Mouse (Mus musculus) CH12.LX (cell line): Measurements from ENCODE around the gene Rint1. TPM values are rescaled to one million over a fixed set of nuclear protein-coding genes. Genes with fewer than 3 reads are reported as not detected.

Experiments used
- DNase-seq: peaks from one replicate; pipeline ENCODE4 v3.0.0-alpha.2; 2013; ENCODE audit errors: extremely low read depth
- H3K27ac ChIP-seq: 2 replicates; pipeline ENCODE4 v1.5.1; 2012; ENCODE audit warnings: low read depth, mild to moderate bottlenecking, control low read depth, moderate library complexity; ENCODE audit not compliant: insufficient read depth
- H3K27me3 ChIP-seq: replicated peaks from 2 replicates; pipeline ENCODE3; 2012; ENCODE audit warnings: inconsistent platforms
- H3K36me3 ChIP-seq, 2 experiments: replicated peaks in 1 of 2; 2 replicates each; pipeline versions ENCODE3 to v1.6.1; 2012; ENCODE audit warnings: inconsistent platforms in 1 of 2, low read length in 1 of 2, mild to moderate bottlenecking in 1 of 2, mixed read lengths in 1 of 2, moderate library complexity in 1 of 2; ENCODE audit not compliant: control insufficient read depth in 1 of 2, insufficient read depth in 1 of 2
- H3K4me1 ChIP-seq, 2 experiments: 2 replicates each; pipeline ENCODE4 v1.6.1; 2012; ENCODE audit warnings: inconsistent platforms in 1 of 2, moderate library complexity in 1 of 2; ENCODE audit not compliant: insufficient read depth in 2 of 2, control insufficient read depth in 1 of 2
- H3K4me2 ChIP-seq: 2 replicates; pipeline ENCODE4 v1.6.1; 2012; ENCODE audit warnings: low read depth, mild to moderate bottlenecking, control low read depth; ENCODE audit not compliant: poor library complexity, insufficient read depth, severe bottlenecking
- H3K4me3 ChIP-seq, 3 experiments: fragments of 150-350 bp in 1 of 3; sonication (generic) in 1 of 3; replicated peaks in 1 of 3; 2 replicates each; pipeline versions ENCODE3 to v1.5.1; 2011 to 2012; ENCODE audit warnings: low read depth in 2 of 3, low read length in 2 of 3, mild to moderate bottlenecking in 2 of 3, moderate library complexity in 2 of 3, control low read depth in 1 of 3, improper control_type of control experiment in 1 of 3, inconsistent platforms in 1 of 3, mixed read lengths in 1 of 3; ENCODE audit not compliant: poor library complexity in 1 of 3
- H3K79me2 ChIP-seq: replicated peaks from 2 replicates; pipeline ENCODE4 v1.6.1; 2012; ENCODE audit warnings: mild to moderate bottlenecking, moderate library complexity; ENCODE audit not compliant: control insufficient read depth, poor library complexity, insufficient read depth, severe bottlenecking; ENCODE audit errors: extremely low read depth
- H3K9ac ChIP-seq: 2 replicates; pipeline ENCODE4 v1.6.1; 2012; ENCODE audit warnings: low read depth, mild to moderate bottlenecking, control low read depth, moderate library complexity; ENCODE audit not compliant: insufficient read depth
- H3K9me3 ChIP-seq: replicated peaks from 2 replicates; pipeline ENCODE3; 2012; ENCODE audit warnings: low read length, inconsistent platforms, mixed read lengths
- BHLHE40 ChIP-seq: IDR thresholded peaks from 2 replicates; pipeline ENCODE4 v1.6.1; 2011; ENCODE audit warnings: mild to moderate bottlenecking, low read depth, low read length, improper control_type of control experiment
- CHD1 ChIP-seq: IDR thresholded peaks from 2 replicates; pipeline ENCODE4 v1.6.1; 2012; ENCODE audit warnings: low read depth, low read length, improper control_type of control experiment, inconsistent platforms
- CHD2 ChIP-seq: IDR thresholded peaks from 2 replicates; pipeline ENCODE4 v1.6.1; 2011; ENCODE audit warnings: low read length, improper control_type of control experiment
- CTCF ChIP-seq, 2 experiments: IDR thresholded peaks in 1 of 2; conservative IDR thresholded peaks in 1 of 2; 2 replicates each; pipeline ENCODE4 v1.5.1; 2011 to 2012; ENCODE audit warnings: low read depth in 2 of 2, low read length in 2 of 2, improper control_type of control experiment in 1 of 2, inconsistent platforms in 1 of 2, mild to moderate bottlenecking in 1 of 2, moderate library complexity in 1 of 2
- E2F4 ChIP-seq: IDR thresholded peaks from 2 replicates; pipeline ENCODE4 v1.6.1; 2011; ENCODE audit warnings: low read depth, low read length, improper control_type of control experiment; ENCODE audit not compliant: insufficient replicate concordance
- ELF1 ChIP-seq: IDR thresholded peaks from 2 replicates; pipeline ENCODE4 v1.6.1; 2014; ENCODE audit warnings: low read depth, mild to moderate bottlenecking, inconsistent platforms, low read length, improper control_type of control experiment
- ETS1 ChIP-seq: conservative IDR thresholded peaks from 2 replicates; pipeline ENCODE4 v1.6.1; 2012; ENCODE audit warnings: low read depth, mild to moderate bottlenecking, inconsistent platforms, low read length, improper control_type of control experiment, moderate library complexity
- GABPA ChIP-seq: IDR thresholded peaks from 2 replicates; pipeline ENCODE4 v1.6.1; 2012; ENCODE audit warnings: low read depth, low read length, improper control_type of control experiment, inconsistent platforms; ENCODE audit not compliant: insufficient replicate concordance
- HCFC1 ChIP-seq: IDR thresholded peaks from 2 replicates; pipeline ENCODE4 v1.6.1; 2012; ENCODE audit warnings: low read depth, mild to moderate bottlenecking, inconsistent platforms, low read length, improper control_type of control experiment
- IRF4 ChIP-seq: IDR thresholded peaks from 2 replicates; pipeline ENCODE4 v1.6.1; 2014; ENCODE audit warnings: low read depth, mild to moderate bottlenecking, inconsistent platforms, low read length, improper control_type of control experiment
- KAT2A ChIP-seq: IDR thresholded peaks from 2 replicates; pipeline ENCODE4 v1.6.1; 2012; ENCODE audit warnings: low read length, improper control_type of control experiment, inconsistent platforms; ENCODE audit not compliant: insufficient replicate concordance
- MAFK ChIP-seq: IDR thresholded peaks from 2 replicates; pipeline ENCODE4 v1.6.1; 2011; ENCODE audit warnings: low read length, improper control_type of control experiment; ENCODE audit not compliant: insufficient replicate concordance
- MAX ChIP-seq: IDR thresholded peaks from 2 replicates; pipeline ENCODE4 v1.6.1; 2011; ENCODE audit warnings: low read length, improper control_type of control experiment
- MEF2A ChIP-seq: IDR thresholded peaks from 2 replicates; pipeline ENCODE4 v1.6.1; 2014; ENCODE audit warnings: low read depth, mild to moderate bottlenecking, inconsistent platforms, low read length, improper control_type of control experiment, borderline replicate concordance
- MXI1 ChIP-seq: IDR thresholded peaks from 2 replicates; pipeline ENCODE4 v1.6.1; 2011; ENCODE audit warnings: mild to moderate bottlenecking, low read depth, low read length, improper control_type of control experiment
- NELFE ChIP-seq: IDR thresholded peaks from 2 replicates; pipeline ENCODE4 v1.6.1; 2011; ENCODE audit warnings: low read depth, low read length, improper control_type of control experiment
- NRF1 ChIP-seq: IDR thresholded peaks from 2 replicates; pipeline ENCODE4 v1.6.1; 2014; ENCODE audit warnings: low read depth, mild to moderate bottlenecking, inconsistent platforms, low read length, improper control_type of control experiment, moderate library complexity
- POLR2A ChIP-seq: IDR thresholded peaks from 2 replicates; pipeline ENCODE4 v1.6.1; 2011; ENCODE audit warnings: low read depth, mild to moderate bottlenecking, improper control_type of control experiment, low read length
- POLR2AphosphoS2 ChIP-seq: IDR thresholded peaks from 2 replicates; pipeline ENCODE4 v1.6.1; 2011; ENCODE audit warnings: low read depth, low read length, improper control_type of control experiment
- RCOR1 ChIP-seq: conservative IDR thresholded peaks from 2 replicates; pipeline ENCODE4 v1.6.1; 2012; ENCODE audit warnings: low read depth, mild to moderate bottlenecking, inconsistent platforms, low read length, improper control_type of control experiment
- SIN3A ChIP-seq: IDR thresholded peaks from 2 replicates; pipeline ENCODE4 v1.6.1; 2012; ENCODE audit warnings: low read length, improper control_type of control experiment, inconsistent platforms
- SMC3 ChIP-seq: IDR thresholded peaks from 2 replicates; pipeline ENCODE4 v1.6.1; 2011; ENCODE audit warnings: low read depth, low read length, improper control_type of control experiment
- TBP ChIP-seq: conservative IDR thresholded peaks from 2 replicates; pipeline ENCODE4 v1.6.1; 2011; ENCODE audit warnings: low read depth, low read length, improper control_type of control experiment
- TCF12 ChIP-seq: IDR thresholded peaks from 2 replicates; pipeline ENCODE4 v1.6.1; 2014; ENCODE audit warnings: low read depth, mild to moderate bottlenecking, inconsistent platforms, low read length, improper control_type of control experiment
- USF1 ChIP-seq: IDR thresholded peaks from 2 replicates; pipeline ENCODE4 v1.6.1; 2014; ENCODE audit warnings: low read depth, mild to moderate bottlenecking, inconsistent platforms, low read length, improper control_type of control experiment
- USF2 ChIP-seq: conservative IDR thresholded peaks from 2 replicates; pipeline ENCODE4 v1.6.1; 2011; ENCODE audit warnings: low read depth, low read length, improper control_type of control experiment
- ZC3H11A ChIP-seq: IDR thresholded peaks from 2 replicates; pipeline ENCODE4 v1.6.1; 2012; ENCODE audit warnings: low read depth, mild to moderate bottlenecking, inconsistent platforms, low read length, improper control_type of control experiment
- ZMIZ1 ChIP-seq: IDR thresholded peaks from 2 replicates; pipeline ENCODE4 v1.6.1; 2012; ENCODE audit warnings: low read depth, mild to moderate bottlenecking, inconsistent platforms, low read length, improper control_type of control experiment
- ZNF384 ChIP-seq: IDR thresholded peaks from 2 replicates; pipeline ENCODE4 v1.6.1; 2012; ENCODE audit warnings: low read depth, low read length, improper control_type of control experiment, inconsistent platforms
- dilution Hi-C: fragments of 300-500 bp; cut with MboI; formaldehyde crosslinking; loops from 2 replicates; pipeline ENCODE4 v1.14.3; 2020; ENCODE audit warnings: low sequenced_read_pairs; ENCODE audit not compliant: extremely low pct_unique_long_range_greater_than_20kb, extremely low pct_ligation_motif_present
- in situ Hi-C: fragments of 300-500 bp; cut with MboI; formaldehyde crosslinking; loops from 3 replicates; pipeline ENCODE4 v1.14.3; 2019; ENCODE audit warnings: low sequenced_read_pairs, low pct_ligation_motif_present, low pct_unique_long_range_greater_than_20kb, mixed read lengths
- polyA plus RNA-seq: library from polyadenylated mRNA; unstranded; fragments of >175 nt; gene quantifications from 2 replicates; pipeline ENCODE4 v1.2.1, GENCODE M21; 2012; ENCODE audit warnings: low read depth; ENCODE audit not compliant: insufficient read length
- total RNA-seq, 2 experiments: library from RNA; depleted of rRNA; stranded (reverse); fragments of 300-350 nt in 1 of 2; fragments of >200 nt in 1 of 2; gene quantifications; 2 replicates each; pipeline ENCODE4 v1.2.3; 2012 to 2014

Gene Rint1
- total RNA-seq (2012; rRNA removed) (16.2 and 18.2 TPM in 2 replicates), total RNA-seq (2014; rRNA removed) (17.6 and 19.5 TPM in 2 replicates), polyA plus RNA-seq (14.7 and 15.6 TPM in 2 replicates)

- Histone ChIP-seq H3K4me3 (peak within 1 kb of the TSS; percentile 68 to 92 (median 84)), H3K9me3 (peaks cover 7% of the 10 kb centered on the region), H3K36me3 (peaks cover 10 to 32% of the 10 kb centered on the region in 2 experiments), H3K27ac (peak within 1 kb of the TSS; percentile 63), H3K4me1 (peaks cover 4 to 15% of the 10 kb centered on the region in 2 experiments; a peak in 2 of 4 replicates), H3K79me2 (peaks cover 15% of the 10 kb centered on the region), H3K27me3 (no peaks in the 10 kb centered on the region), H3K9ac (peak within 1 kb of the TSS; percentile 59), H3K4me2 (peak within 1 kb of the TSS; percentile 78)
- in situ Hi-C loops = no loop called here
- DNase-seq = peak; percentile 93
- TF ChIP-seq USF1 = no peak
- no peak; the same call in 1 of the 2 replicates for TF ChIP-seq CHD1
- peak; percentile 87 for TF ChIP-seq MEF2A
- TF ChIP-seq SIN3A = peak; percentile 94
- peak; percentile 95 for TF ChIP-seq POLR2AphosphoS2
- TF ChIP-seq E2F4 = peak; percentile 20; the same call in 1 of the 2 replicates
- TF ChIP-seq NRF1 = peak; percentile 27; the same call in 1 of the 2 replicates
- TF ChIP-seq ZC3H11A = no peak
- peak; percentile 8; the same call in 1 of the 2 replicates for TF ChIP-seq CHD2
- TF ChIP-seq USF2 = no peak
- no peak; the same call in 1 of the 2 replicates for TF ChIP-seq ETS1
- peak; percentile 80; the same call in 1 of the 2 replicates for TF ChIP-seq KAT2A
- TF ChIP-seq HCFC1 = peak; percentile 91
- peak; percentile 40; the same call in 1 of the 2 replicates for TF ChIP-seq MAX
- TF ChIP-seq BHLHE40 = no peak
- TF ChIP-seq TBP = peak; percentile 95
- TF ChIP-seq TCF12 = peak; percentile 96
- peak; percentile 87 for TF ChIP-seq ELF1
- TF ChIP-seq POLR2A = peak; percentile 99
- peak; percentile 95 for TF ChIP-seq ZMIZ1
- TF ChIP-seq GABPA = peak; percentile 87
- peak; percentile 83 for TF ChIP-seq MXI1
- peak; percentile 98 for TF ChIP-seq NELFE
- TF ChIP-seq RCOR1 = 0 out of 2 replicates have a peak, but pooled peaks have one; percentile 58
- no peak for TF ChIP-seq ZNF384
- TF ChIP-seq CTCF (conservative IDR thresholded peaks at IDR 0.05 in 1 of 2, IDR thresholded peaks at IDR 0.05 in 1 of 2; ENCODE audit: low read depth in 2 of 2, low read length in 2 of 2) = peak; percentile 51 to 93; a peak in 3 of 4 replicates
- TF ChIP-seq IRF4 = peak; percentile 49; the same call in 1 of the 2 replicates
- TF ChIP-seq SMC3 = no peak
- no peak for TF ChIP-seq MAFK
- dilution Hi-C loops = no loop called here
These were observed at the start of gene Rint1 for GRCm38 (mm10) chr5:23787536-23788389. Gene Rint1 (plus strand): TSS chr5:23787711.
